Mouse (Mus musculus) bone marrow, adult 2 months (tissue): ENCODE results near the gene Cyth1.

Experiments
- CTCF ChIP-seq: fragments of 200-500 bp; IDR thresholded peaks from 2 replicates; pipeline ENCODE4 v1.5.1; 2011; ENCODE audit warnings: low read length, control low read depth; ENCODE audit not compliant: control insufficient read depth, insufficient read depth
- POLR2A ChIP-seq: fragments of 200-500 bp; IDR thresholded peaks from 2 replicates; pipeline ENCODE4 v1.6.1; 2011; ENCODE audit warnings: low read depth, mild to moderate bottlenecking, control low read depth, low read length, borderline replicate concordance; ENCODE audit not compliant: control insufficient read depth

GRCm38 (mm10) chr11:118143731-118144130 lies 104.7 kb downstream of the Cyth1 start:
- TF ChIP-seq POLR2A (no peak), CTCF (no peak)
